Mouse (Mus musculus) erythroblast, embryonic 14.5 days (primary cell): ENCODE data around the gene Snrpf.

Source experiments
- GATA1 ChIP-seq: IDR thresholded peaks from 2 replicates; pipeline ENCODE4 v1.6.1; 2012; ENCODE audit warnings: low read length, inconsistent platforms, mixed read lengths
- TAL1 ChIP-seq: IDR thresholded peaks from 3 replicates; pipeline ENCODE4 v1.6.1; 2012; ENCODE audit warnings: low read length, inconsistent platforms, mixed read lengths

GRCm38 (mm10) chr10:93603256-93603655 is 13.8 kb upstream of the Snrpf start:
- TF ChIP-seq TAL1 (no peak), GATA1 (no peak)
